Mouse (Mus musculus) gastrocnemius, postnatal 36 days (tissue): ENCODE data around the gene Ppp1r17. TPM values are rescaled to one million over a fixed set of nuclear protein-coding genes. Genes with fewer than 3 reads are reported as not detected.

ENCODE experiments used
- total RNA-seq, 2 experiments: library from RNA; stranded (reverse); gene quantifications; 2 replicates each; pipeline ENCODE4 v1.2.3; 2021

The Ppp1r17 gene
- total RNA-seq, 2 experiments from 2014 or later, result not detected

Other genes starting within 250 kb of the Ppp1r17 start
- gene Itprid1, start 180.6 kb upstream of the Ppp1r17 start, total RNA-seq, result not detected